Mouse (Mus musculus): ENCODE data around the gene Baz2a. TPM values are rescaled to one million over a fixed set of nuclear protein-coding genes. Genes with fewer than 3 reads are reported as not detected.
"Not testable (repeated sequence)": the region's sequence is repeated elsewhere in the genome, so short reads cannot be mapped to it uniquely, and the experiment has no call there.

Gene Baz2a
- total RNA-seq (2021), result 10 to 100 TPM; 42.8 to 45.5 TPM
- long read RNA-seq, experiment 1, full-length matches to known transcripts, result 2 of 15 reads
- long read RNA-seq, experiment 1, partial matches to known transcripts, result 8 of 15 reads
- long read RNA-seq, experiment 1, other reads (novel, unspliced or antisense), result 5 of 15 reads
- long read RNA-seq, experiment 2, full-length matches to known transcripts, result 1 of 15 reads
- long read RNA-seq, experiment 2, partial matches to known transcripts, result 6 of 15 reads
- long read RNA-seq, experiment 2, other reads (novel, unspliced or antisense), result 8 of 15 reads

DNA sequence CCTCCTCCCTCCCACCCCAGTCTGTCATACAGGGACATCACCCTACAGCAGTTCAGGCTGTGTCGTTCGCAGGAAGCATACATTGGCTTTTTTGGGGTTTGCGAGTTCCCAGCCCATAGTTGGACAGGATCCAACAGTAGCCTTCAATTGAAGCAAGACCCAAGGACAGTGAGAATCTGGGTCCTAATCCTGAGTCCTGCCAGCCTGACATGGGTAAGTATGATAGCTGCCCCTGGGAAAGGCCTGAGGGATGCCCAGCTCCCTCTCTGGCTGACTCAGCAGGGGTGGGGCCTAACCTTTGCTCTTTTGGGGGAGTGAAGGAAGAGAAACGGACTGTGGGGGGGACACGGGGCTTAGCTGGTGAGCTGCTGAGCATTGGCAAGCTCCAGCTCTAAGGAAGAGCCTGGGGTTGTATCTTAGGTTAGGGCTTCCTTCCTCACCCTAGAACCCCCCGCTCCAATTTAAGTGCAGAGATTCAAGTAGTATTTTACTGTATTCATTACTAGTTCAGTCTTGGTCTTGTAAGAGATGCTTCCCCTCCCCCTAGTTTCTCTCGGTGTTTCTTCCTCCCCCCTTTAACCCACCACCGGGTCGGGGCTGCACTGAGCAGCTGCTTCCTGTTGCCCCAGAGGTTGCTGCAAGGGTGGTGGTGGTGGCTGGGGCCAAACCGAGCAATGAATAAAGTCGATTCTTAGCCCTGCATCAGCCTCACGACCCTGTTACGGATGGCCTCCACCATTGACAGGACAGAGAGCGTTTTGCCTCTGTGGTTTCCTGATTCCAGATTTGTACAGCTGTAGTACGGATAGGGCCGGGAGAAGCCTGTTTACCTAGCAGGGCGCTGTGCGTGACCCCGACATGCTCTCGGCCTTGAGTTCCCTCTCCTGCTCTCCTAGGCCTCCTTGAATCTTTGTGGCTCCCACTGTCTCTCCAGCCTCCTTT, at the start of gene Baz2a:
Baz2a (plus strand) TSS at position 14 of the 942 bp plus-strand sequence.
- TF ChIP-seq CTCF (conservative IDR thresholded peaks at IDR 0.05), result no peak
- H3K27ac ChIP-seq, result peak within 1 kb of the TSS; percentile 97
- H3K4me3 ChIP-seq, result peak within 1 kb of the TSS; percentile 88
- no peak for DNase-seq (ENCODE audit: low spot score in 2 of 2)

DNA sequence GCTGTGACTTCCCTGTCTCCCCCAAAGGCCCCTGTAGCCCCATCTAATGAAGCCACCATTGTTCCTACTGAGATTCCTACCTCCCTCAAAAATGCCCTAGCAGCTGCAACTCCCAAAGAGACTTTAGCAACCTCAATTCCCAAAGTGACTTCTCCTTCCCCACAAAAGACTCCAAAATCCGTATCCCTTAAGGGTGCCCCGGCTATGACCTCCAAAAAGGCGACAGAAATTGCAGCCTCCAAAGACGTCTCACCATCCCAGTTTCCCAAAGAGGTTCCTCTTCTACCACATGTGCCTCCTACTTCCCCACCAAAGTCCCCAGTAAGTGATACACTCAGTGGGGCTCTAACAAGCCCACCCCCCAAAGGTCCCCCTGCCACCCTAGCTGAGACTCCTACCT, 49.7 kb upstream of the Baz2a start:
- TF ChIP-seq CTCF (conservative IDR thresholded peaks at IDR 0.05), result no peak
- Histone ChIP-seq H3K27ac (no peak overlapping the region), H3K4me3 (no peak overlapping the region)
- DNase-seq (ENCODE audit: low spot score in 2 of 2), result no peak

DNA sequence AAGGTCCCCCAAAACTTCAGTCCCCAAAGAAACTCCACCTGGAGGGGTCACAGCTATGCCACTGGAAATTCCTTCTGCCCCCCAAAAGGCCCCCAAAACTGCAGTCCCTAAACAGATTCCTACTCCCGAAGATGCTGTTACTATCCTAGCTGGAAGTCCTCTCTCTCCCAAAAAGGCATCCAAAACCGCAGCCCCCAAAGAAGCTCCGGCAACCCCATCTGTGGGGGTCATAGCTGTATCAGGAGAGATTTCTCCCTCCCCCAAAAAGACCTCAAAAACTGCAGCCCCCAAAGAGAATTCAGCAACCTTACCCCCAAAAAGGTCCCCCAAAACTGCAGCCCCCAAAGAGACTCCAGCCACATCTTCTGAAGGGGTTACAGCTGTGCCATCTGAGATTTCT, 48.9 kb upstream of the Baz2a start:
- no peak for DNase-seq (ENCODE audit: low spot score in 2 of 2)
- H3K27ac ChIP-seq, result no peak overlapping the region
- no peak for TF ChIP-seq CTCF (conservative IDR thresholded peaks at IDR 0.05)
- no peak overlapping the region for H3K4me3 ChIP-seq

DNA sequence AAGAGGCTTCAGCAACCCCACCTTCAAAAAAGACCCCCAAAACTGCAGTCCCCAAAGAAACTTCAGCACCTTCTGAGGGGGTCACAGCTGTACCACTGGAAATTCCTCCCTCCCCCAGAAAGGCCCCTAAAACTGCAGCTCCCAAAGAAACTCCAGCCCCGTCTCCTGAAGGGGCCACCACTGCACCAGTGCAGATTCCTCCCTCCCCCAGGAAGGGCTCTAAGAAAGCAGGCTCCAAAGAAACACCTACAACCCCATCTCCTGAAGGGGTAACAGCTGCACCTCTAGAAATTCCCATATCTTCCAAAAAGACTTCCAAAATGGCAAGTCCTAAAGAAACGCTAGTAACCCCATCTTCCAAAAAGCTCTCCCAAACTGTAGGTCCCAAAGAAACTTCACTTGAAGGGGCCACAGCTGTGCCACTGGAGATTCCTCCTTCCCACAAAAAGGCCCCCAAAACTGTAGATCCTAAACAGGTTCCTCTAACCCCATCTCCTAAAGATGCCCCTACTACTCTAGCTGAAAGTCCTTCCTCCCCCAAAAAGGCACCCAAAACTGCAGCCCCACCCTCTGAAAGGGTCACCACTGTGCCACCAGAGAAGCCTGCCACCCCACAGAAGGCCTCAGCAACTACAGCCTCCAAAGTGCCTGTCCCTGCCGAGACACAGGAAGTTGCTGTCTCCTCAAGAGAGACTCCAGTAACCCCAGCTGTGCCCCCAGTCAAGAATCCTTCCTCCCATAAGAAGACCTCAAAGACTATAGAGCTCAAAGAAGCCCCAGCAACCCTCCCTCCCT, 48.1 kb upstream of the Baz2a start:
- Histone ChIP-seq H3K27ac (0 out of 2 replicates have a peak overlapping the region, but pooled peaks have one; percentile 18), H3K4me3 (no peak overlapping the region)
- DNase-seq (ENCODE audit: low spot score in 2 of 2), result no peak
- TF ChIP-seq CTCF (conservative IDR thresholded peaks at IDR 0.05), result no peak

DNA sequence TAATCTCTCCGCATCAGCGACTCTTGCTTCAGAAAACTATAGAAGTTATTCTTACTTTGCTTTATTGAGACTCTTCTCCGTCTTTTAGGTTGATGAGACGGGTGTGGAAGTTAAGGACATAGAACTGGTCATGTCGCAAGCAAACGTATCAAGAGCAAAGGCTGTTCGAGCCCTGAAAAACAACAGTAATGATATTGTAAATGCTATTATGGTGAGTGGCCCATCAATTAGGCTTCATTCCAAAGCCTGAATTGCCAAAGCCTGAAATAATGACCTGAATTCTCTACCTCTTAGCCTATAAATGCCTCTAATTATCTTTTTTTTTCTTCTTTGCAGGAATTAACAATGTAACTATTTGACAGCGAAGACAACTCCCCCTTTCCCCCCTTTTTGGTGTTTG, 43.2 kb upstream of the Baz2a start:
- no peak for TF ChIP-seq CTCF (conservative IDR thresholded peaks at IDR 0.05)
- DNase-seq (ENCODE audit: low spot score in 2 of 2), result no peak
- H3K27ac ChIP-seq, result no peak overlapping the region
- no peak overlapping the region for H3K4me3 ChIP-seq

DNA sequence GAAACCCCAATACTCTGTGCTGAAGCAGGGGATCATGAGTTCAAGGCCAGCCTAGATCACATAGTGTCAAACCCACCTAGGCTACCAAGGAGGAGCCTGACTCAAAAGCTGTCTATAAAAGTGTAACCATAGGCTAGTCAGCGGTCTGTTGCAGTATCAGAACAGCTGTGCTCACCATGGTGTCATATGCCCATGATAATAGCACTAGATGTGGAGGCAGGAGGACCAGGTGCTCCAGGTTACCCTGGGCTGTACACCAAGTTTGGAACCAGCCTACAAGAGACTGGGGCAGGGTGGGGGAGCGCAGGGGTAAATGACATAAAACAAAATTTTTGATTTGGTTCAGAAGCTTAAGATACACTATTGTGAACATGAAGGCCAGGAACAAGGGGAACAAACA, 41.6 kb upstream of the Baz2a start:
- H3K4me3 ChIP-seq, result no peak overlapping the region
- TF ChIP-seq CTCF (conservative IDR thresholded peaks at IDR 0.05), result no peak
- no peak for DNase-seq (ENCODE audit: low spot score in 2 of 2)
- H3K27ac ChIP-seq, result no peak overlapping the region

DNA sequence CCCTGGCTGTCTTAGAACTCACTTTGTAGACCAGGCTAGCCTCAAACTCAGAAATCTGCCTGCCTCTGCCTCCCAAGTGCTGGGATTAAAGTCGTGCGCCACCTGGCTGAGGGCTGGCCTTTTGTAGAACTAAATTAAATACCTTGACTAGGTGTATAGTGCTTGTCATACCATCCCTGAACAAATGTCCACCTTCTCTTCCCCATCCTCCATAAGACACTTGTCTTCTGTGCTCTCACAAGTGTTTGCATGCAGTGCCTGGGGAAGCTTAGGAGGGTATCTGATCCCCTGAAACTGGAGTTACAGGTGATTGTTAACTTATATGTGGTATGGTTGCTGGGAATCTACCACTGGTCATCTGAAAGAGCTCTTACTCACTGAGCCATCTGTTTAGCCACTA, 41.0 kb upstream of the Baz2a start:
- Histone ChIP-seq H3K27ac (no peak overlapping the region), H3K4me3 (no peak overlapping the region)
- no peak for DNase-seq (ENCODE audit: low spot score in 2 of 2)
- no peak for TF ChIP-seq CTCF (conservative IDR thresholded peaks at IDR 0.05)

DNA sequence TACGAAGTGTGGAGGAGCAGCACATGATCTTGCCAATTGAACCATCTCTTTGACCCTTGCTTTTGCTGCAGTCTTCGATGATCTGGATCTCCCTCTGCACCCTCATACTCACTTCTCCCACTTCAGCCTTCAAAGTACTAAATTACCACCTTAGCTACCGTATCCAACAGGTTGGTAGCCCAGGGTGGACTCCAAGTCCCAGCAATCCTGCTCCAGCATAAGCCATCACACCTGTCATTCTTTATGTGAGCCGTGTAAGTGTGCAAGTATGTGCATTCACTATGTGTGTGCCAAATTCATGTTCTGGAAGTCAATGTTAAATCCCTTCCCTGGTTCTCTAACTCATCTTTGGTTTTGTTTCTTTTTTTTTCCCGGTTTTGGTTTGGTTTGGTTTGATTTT, 39.8 kb upstream of the Baz2a start:
- no peak for TF ChIP-seq CTCF (conservative IDR thresholded peaks at IDR 0.05)
- no peak overlapping the region for H3K27ac ChIP-seq
- H3K4me3 ChIP-seq, result no peak overlapping the region
- no peak for DNase-seq (ENCODE audit: low spot score in 2 of 2)

DNA sequence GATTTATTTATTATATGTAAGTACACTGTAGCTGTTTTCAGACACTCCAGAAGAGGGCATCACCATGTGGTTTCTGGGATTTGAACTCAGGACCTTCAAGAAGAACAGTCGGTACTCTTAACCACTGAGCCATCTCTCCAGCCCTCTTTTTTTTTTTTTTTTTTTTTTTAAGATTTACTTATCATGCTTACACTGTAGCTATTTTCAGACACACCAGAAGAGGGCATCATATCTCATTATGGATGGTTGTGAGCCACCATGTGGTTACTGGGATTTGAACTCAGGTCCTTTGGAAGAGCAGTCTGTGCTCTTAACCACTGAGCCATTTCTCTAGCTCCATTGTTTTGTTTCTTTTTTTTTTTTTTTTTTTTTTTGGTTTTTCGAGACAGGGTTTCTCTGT, 39.2 kb upstream of the Baz2a start:
- peak; percentile 32 for TF ChIP-seq CTCF (conservative IDR thresholded peaks at IDR 0.05)
- not testable (repeated sequence) for H3K4me3 ChIP-seq; H3K27ac ChIP-seq; DNase-seq (ENCODE audit: low spot score in 2 of 2)

DNA sequence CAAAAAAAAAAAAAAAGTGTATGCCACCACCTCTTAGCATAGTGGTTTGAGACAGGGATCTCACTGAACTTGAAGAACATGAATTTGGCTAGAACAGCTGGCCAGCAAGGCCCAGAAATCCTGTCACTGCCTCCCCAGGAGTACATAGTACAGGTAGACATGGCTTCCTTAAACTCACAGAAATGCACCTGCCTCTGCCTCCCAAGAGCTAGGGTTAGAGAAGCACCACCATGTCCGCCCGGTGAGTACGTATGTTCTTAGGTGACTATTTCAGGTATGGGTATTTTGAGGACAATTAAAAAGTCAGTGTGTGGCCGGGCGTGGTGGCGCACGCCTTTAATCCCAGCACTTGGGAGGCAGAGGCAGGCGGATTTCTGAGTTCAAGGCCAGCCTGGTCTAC, 38.4 kb upstream of the Baz2a start:
- no peak for TF ChIP-seq CTCF (conservative IDR thresholded peaks at IDR 0.05)
- Histone ChIP-seq H3K27ac (no peak overlapping the region), H3K4me3 (no peak overlapping the region)
- DNase-seq (ENCODE audit: low spot score in 2 of 2), result no peak

DNA sequence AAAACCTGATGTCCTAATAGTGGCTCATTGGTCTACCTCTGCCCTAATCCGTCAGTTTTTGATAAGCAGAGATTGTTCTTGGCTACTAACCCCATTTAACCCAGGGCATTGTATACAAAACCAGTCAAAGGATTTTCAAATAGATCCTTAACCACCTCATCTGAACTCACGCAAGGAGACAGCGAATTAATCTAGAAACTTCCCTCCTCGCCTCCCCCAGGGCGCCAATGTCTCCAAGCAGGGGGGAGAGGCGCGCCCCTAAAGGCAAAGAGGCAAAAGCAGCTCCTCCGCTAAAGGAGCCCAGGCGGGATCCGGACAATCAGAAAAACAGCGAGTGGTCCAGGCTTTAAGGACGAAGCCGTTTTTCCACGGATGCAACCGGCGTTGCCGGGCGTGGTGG, 33.2 kb upstream of the Baz2a start:
- no peak for DNase-seq (ENCODE audit: low spot score in 2 of 2)
- peak; percentile 20; the same call in 1 of the 2 replicates for TF ChIP-seq CTCF (conservative IDR thresholded peaks at IDR 0.05)
- H3K27ac ChIP-seq, result peak overlapping the region; percentile 98
- peak overlapping the region; percentile 68 for H3K4me3 ChIP-seq

DNA sequence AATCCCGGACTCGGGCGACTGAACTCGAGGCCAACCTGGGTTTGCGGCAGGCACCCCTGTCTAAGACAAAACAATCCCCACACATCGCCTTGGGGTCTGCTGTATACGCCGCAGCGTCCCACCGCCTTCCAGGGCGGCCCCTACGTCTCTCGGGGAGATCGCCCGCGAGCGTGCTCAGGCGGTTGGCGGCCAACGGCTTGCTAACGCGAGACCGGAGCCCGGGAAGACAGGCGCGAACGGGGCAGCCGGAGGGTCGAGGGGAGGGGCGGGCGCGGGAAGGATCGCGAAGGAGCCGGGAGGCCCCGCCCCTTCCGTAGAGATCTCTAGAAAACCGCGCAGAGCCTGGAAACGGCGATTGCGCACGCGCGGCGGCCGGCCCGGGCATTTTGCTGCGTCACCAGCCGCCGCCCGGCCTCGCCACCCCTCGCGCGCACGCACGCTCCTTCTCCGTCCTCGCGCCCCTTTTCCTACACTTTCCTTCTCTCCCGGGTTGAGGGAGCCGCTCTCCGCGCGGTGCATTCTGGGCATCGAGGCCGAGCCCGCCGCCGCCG, 32.7 kb upstream of the Baz2a start, which contains the start of gene Ptges3:
Ptges3 (plus strand) TSS at position 354 of the 551 bp plus-strand sequence.
- Histone ChIP-seq H3K27ac (peak within 1 kb of the TSS; percentile 98), H3K4me3 (peak within 1 kb of the TSS; percentile 68)
- DNase-seq (ENCODE audit: low spot score in 2 of 2), result peak; percentile 95 to 98
- no peak for TF ChIP-seq CTCF (conservative IDR thresholded peaks at IDR 0.05)

Measured in layer of hippocampus, adult 2 months (tissue).